Mouse (Mus musculus): ENCODE results near the gene Clca4b. TPM values are rescaled to one million over a fixed set of nuclear protein-coding genes. Genes with fewer than 3 reads are reported as not detected.
"Not testable (repeated sequence)": the region's sequence is repeated elsewhere in the genome, so short reads cannot be mapped to it uniquely, and the experiment has no call there.

Clca4b gene
- polyA plus RNA-seq (2012; rRNA removed): 0.03 and 0.06 TPM in 2 replicates

GRCm38 (mm10) chr3:144932335-144932734 lies at the start of gene Clca4b:
TSS of gene Clca4b (minus strand) at chr3:144932529.
- no peak for DNase-seq (ENCODE audit: low read depth)

- no peak for DNase-seq (ENCODE audit: low read depth)
Measured at GRCm38 (mm10) chr3:144980551-144980950, 48.2 kb upstream of the Clca4b start.

GRCm38 (mm10) chr3:144977631-144978030 lies 45.3 kb upstream of the Clca4b start:
- no peak for DNase-seq (ENCODE audit: low read depth)

- DNase-seq (ENCODE audit: low read depth): no peak
Measured at GRCm38 (mm10) chr3:144976091-144976490, 43.8 kb upstream of the Clca4b start.

GRCm38 (mm10) chr3:144974945-144975344 lies 42.6 kb upstream of the Clca4b start, which contains the start of gene Clca4a:
TSS of gene Clca4a (minus strand) at chr3:144975045.
- DNase-seq (ENCODE audit: low read depth): no peak

- DNase-seq (ENCODE audit: low read depth): no peak
Measured at GRCm38 (mm10) chr3:144971553-144972270, 39.4 kb upstream of the Clca4b start.

GRCm38 (mm10) chr3:144969755-144970154 lies 37.4 kb upstream of the Clca4b start:
- DNase-seq (ENCODE audit: low read depth): no peak

- DNase-seq (ENCODE audit: low read depth): no peak
Measured at GRCm38 (mm10) chr3:144966074-144966473, 33.7 kb upstream of the Clca4b start.

GRCm38 (mm10) chr3:144950829-144951228 lies 18.5 kb upstream of the Clca4b start:
- DNase-seq (ENCODE audit: low read depth): no peak

GRCm38 (mm10) chr3:144947376-144947775 lies 15.0 kb upstream of the Clca4b start:
- DNase-seq (ENCODE audit: low read depth): not testable (repeated sequence)

GRCm38 (mm10) chr3:144933625-144934024 lies 1.3 kb upstream of the Clca4b start:
- DNase-seq (ENCODE audit: low read depth): not testable (repeated sequence)

- DNase-seq (ENCODE audit: low read depth): no peak
Measured at GRCm38 (mm10) chr3:144933011-144933491, 722 bp upstream of the Clca4b start.

- DNase-seq (ENCODE audit: low read depth): no peak
Measured at GRCm38 (mm10) chr3:144914014-144914413, 18.3 kb downstream of the Clca4b start.

- no peak for DNase-seq (ENCODE audit: low read depth)
Measured at GRCm38 (mm10) chr3:144897042-144897678, 35.2 kb downstream of the Clca4b start.

GRCm38 (mm10) chr3:144890246-144890758 lies 42.0 kb downstream of the Clca4b start:
- DNase-seq (ENCODE audit: low read depth): peak; percentile 4

- DNase-seq (ENCODE audit: low read depth): no peak
Measured at GRCm38 (mm10) chr3:144886957-144887356, 45.4 kb downstream of the Clca4b start.

GRCm38 (mm10) chr3:144872012-144872411 lies 60.3 kb downstream of the Clca4b start:
- not testable (repeated sequence) for DNase-seq (ENCODE audit: low read depth)

Other genes with a start within 250 kb of the Clca4b start
- 39.5 and 43.7 TPM in 2 replicates for gene Sh3glb1, start 212.2 kb downstream of the Clca4b start, polyA plus RNA-seq (2012; rRNA removed)
- 3.2 and 4.6 TPM in 2 replicates for gene Clca3a1, start 171.6 kb downstream of the Clca4b start, polyA plus RNA-seq (2012; rRNA removed)
- 14.2 and 24.4 TPM in 2 replicates for gene Clca3a2, start 113.0 kb downstream of the Clca4b start, polyA plus RNA-seq (2012; rRNA removed)
- gene Clca3b, start 83.2 kb downstream of the Clca4b start, polyA plus RNA-seq (2012; rRNA removed): not detected in 2 replicates
- gene Clca4a, start 42.5 kb upstream of the Clca4b start, polyA plus RNA-seq (2012; rRNA removed): not detected in 2 replicates
- gene Clca1, start 100.2 kb upstream of the Clca4b start, polyA plus RNA-seq (2012; rRNA removed): 0.07 TPM in 1 of 2 replicates, not detected in the other
- gene Clca2, start 166.9 kb upstream of the Clca4b start, polyA plus RNA-seq (2012; rRNA removed): 0.63 and 0.96 TPM in 2 replicates
- 4.5 and 5.4 TPM in 2 replicates for gene Odf2l, start 186.1 kb upstream of the Clca4b start, polyA plus RNA-seq (2012; rRNA removed)